Mouse (Mus musculus) ES-E14 (cell line): ENCODE measurements around the gene Capn1. TPM values are rescaled to one million over a fixed set of nuclear protein-coding genes. Genes with fewer than 3 reads are reported as not detected.

Experiments
- DNase-seq: peaks from one replicate; pipeline ENCODE4 v3.0.0-alpha.2; 2013; ENCODE audit warnings: low read depth, low spot score
- H3K27ac ChIP-seq: 2 replicates; pipeline ENCODE4 v1.5.1; 2012; ENCODE audit warnings: low read depth, mild to moderate bottlenecking, low read length, moderate library complexity, mixed read lengths; ENCODE audit not compliant: poor library complexity, insufficient read depth, severe bottlenecking
- H3K36me3 ChIP-seq: 2 replicates; pipeline ENCODE4 v1.6.1; 2012; ENCODE audit warnings: mild to moderate bottlenecking, low read length, moderate library complexity, mixed read lengths; ENCODE audit not compliant: control insufficient read depth, poor library complexity, insufficient read depth, severe bottlenecking
- H3K4me1 ChIP-seq, 2 experiments: fragments of 150-350 bp in 1 of 2; sonication (generic) in 1 of 2; 2 replicates each; pipeline ENCODE4 v1.6.1; 2012; ENCODE audit warnings: low read length in 2 of 2, mild to moderate bottlenecking in 1 of 2, mixed read lengths in 1 of 2; ENCODE audit not compliant: control insufficient read depth in 2 of 2, insufficient read depth in 2 of 2, poor library complexity in 1 of 2
- H3K4me3 ChIP-seq, 2 experiments: fragments of 150-350 bp in 1 of 2; sonication (generic) in 1 of 2; 2 replicates each; pipeline ENCODE4 v1.5.1; 2012; ENCODE audit warnings: low read length in 2 of 2, low read depth in 1 of 2, mild to moderate bottlenecking in 1 of 2, mixed read lengths in 1 of 2; ENCODE audit not compliant: insufficient read depth in 1 of 2, poor library complexity in 1 of 2, severe bottlenecking in 1 of 2
- H3K9ac ChIP-seq: 2 replicates; pipeline ENCODE4 v1.6.1; 2012; ENCODE audit warnings: low read depth, mild to moderate bottlenecking, low read length, mixed read lengths; ENCODE audit not compliant: poor library complexity, insufficient read depth, severe bottlenecking
- H3K9me3 ChIP-seq: fragments of 150-350 bp; sonication (generic); 2 replicates; pipeline ENCODE4 v1.6.1; 2012; ENCODE audit warnings: low read depth, mild to moderate bottlenecking, low read length; ENCODE audit not compliant: control insufficient read depth, insufficient read depth
- CHD2 ChIP-seq: IDR thresholded peaks from 2 replicates; pipeline ENCODE4 v1.6.1; 2014; ENCODE audit warnings: mild to moderate bottlenecking, low read depth, low read length, inconsistent platforms
- HCFC1 ChIP-seq: IDR thresholded peaks from 2 replicates; pipeline ENCODE4 v1.6.1; 2012; ENCODE audit warnings: low read length, inconsistent platforms, borderline replicate concordance; ENCODE audit not compliant: insufficient read depth
- MAFK ChIP-seq: IDR thresholded peaks from 2 replicates; pipeline ENCODE4 v1.6.1; 2014; ENCODE audit warnings: mild to moderate bottlenecking, low read depth, low read length, inconsistent platforms; ENCODE audit not compliant: insufficient read depth
- ZC3H11A ChIP-seq: IDR thresholded peaks from 2 replicates; pipeline ENCODE4 v1.6.1; 2012; ENCODE audit warnings: low read depth, mild to moderate bottlenecking, inconsistent platforms, low read length, borderline replicate concordance
- ZNF384 ChIP-seq: IDR thresholded peaks from 2 replicates; pipeline ENCODE4 v1.6.1; 2012; ENCODE audit warnings: low read depth, low read length, inconsistent platforms
- in situ Hi-C, 2 experiments: fragments of 600-800 bp; cut with MboI; formaldehyde crosslinking; loops; one replicate each; pipeline ENCODE4 v1.15.1; 2025; ENCODE audit warnings: low sequenced_read_pairs in 2 of 2, inconsistent platforms in 1 of 2; ENCODE audit not compliant: unreplicated experiment in 2 of 2
- total RNA-seq: library from RNA; depleted of rRNA; stranded (reverse); fragments of 300-350 nt; gene quantifications from 2 replicates; pipeline ENCODE4 v1.2.3, GENCODE M21; 2012

Gene Capn1
- total RNA-seq, 1 experiment, result 20.4 TPM

DNA sequence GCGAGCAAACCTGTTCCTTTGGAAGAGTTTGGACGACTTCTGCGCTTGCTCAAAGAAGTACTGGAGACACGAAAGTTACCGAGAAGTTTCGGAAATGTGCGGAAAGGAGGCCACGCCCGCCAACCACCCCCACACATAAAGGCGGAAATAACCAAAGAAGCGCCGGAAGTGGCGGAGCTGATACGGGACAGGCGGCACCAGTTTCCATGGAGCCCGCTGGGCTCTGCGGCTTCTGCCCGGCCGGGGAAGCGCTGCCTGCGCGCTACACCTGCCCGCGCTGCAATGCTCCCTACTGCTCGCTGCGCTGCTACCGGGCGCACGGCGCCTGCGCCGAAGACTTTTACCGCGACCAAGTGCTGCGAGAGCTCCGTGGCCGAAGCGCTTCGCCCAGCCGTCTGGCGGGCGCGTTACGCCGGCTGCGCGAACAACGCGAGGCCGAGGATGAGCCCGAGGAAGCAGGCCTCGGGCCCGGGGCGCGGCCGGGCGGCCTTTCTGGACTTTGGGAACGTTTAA is 45.4 kb upstream of the Capn1 start, which contains the start of gene Znhit2:
Znhit2 (plus strand) TSS at position 172 of the 513 bp plus-strand sequence.
- TF ChIP-seq CHD2, result no peak
- no peak for TF ChIP-seq MAFK
- TF ChIP-seq ZC3H11A, result no peak
- peak; percentile 60; the same call in 1 of the 2 replicates for TF ChIP-seq HCFC1
- TF ChIP-seq ZNF384, result no peak
- H3K9me3 ChIP-seq, result no peaks in the 10 kb centered on the region
- in situ Hi-C loops, result no loop called here
- peak within 1 kb of the TSS; percentile 77 for H3K27ac ChIP-seq
- H3K36me3 ChIP-seq, result peaks cover 19% of the 10 kb centered on the region
- peak within 1 kb of the TSS; percentile 52 to 82 for H3K4me3 ChIP-seq
- H3K4me1 ChIP-seq, result peaks cover 2 to 4% of the 10 kb centered on the region in 2 experiments; a peak in 2 of 4 replicates
- peak within 1 kb of the TSS; percentile 94 for H3K9ac ChIP-seq
- peak; percentile 86 for DNase-seq

DNA sequence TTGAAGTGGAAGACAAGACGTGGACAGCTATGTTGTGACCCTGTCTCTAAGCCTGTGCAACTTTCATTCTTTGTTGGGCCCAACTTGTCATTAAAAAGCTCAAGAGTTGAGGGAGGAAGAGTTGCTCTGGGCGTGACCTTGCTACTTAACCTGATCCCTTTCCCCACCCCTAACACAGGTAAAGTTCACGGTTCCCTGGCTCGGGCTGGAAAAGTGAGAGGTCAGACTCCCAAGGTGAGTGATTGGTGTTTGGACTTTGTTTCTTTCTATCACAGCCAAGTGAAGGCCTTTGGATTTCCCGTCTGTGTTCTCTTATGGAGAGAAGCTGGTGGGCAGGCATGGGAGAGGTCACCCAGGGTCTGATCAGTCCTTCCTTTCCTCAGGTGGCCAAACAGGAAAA is 43.3 kb upstream of the Capn1 start:
- Histone ChIP-seq H3K4me1 (peaks cover 2 to 4% of the 10 kb centered on the region in 2 experiments; a peak in 2 of 4 replicates), H3K9me3 (no peaks in the 10 kb centered on the region), H3K27ac (peak overlapping the region; percentile 8; the same call in 1 of the 2 replicates), H3K4me3 (peak overlapping the region; percentile 89 to 96), H3K9ac (peak overlapping the region; percentile 96), H3K36me3 (peaks cover 35% of the 10 kb centered on the region)
- TF ChIP-seq ZC3H11A (no peak), MAFK (no peak), ZNF384 (no peak), HCFC1 (no peak), CHD2 (no peak)
- in situ Hi-C loops, result no loop called here
- no peak for DNase-seq

GRCm38 (mm10) chr19:6058513-6058912 is 42.8 kb upstream of the Capn1 start:
- no peak for DNase-seq
- Histone ChIP-seq H3K9me3 (no peaks in the 10 kb centered on the region), H3K36me3 (peaks cover 40% of the 10 kb centered on the region), H3K27ac (peak overlapping the region; percentile 87), H3K4me3 (peak overlapping the region; percentile 89 to 96), H3K4me1 (peaks cover 2 to 4% of the 10 kb centered on the region in 2 experiments; a peak in 2 of 4 replicates), H3K9ac (peak overlapping the region; percentile 96)
- no peak for TF ChIP-seq HCFC1
- TF ChIP-seq MAFK, result no peak
- TF ChIP-seq ZNF384, result no peak
- no peak for TF ChIP-seq CHD2
- TF ChIP-seq ZC3H11A, result no peak
- in situ Hi-C loops, result no loop called here

GRCm38 (mm10) chr19:6057313-6058096 is 41.8 kb upstream of the Capn1 start, which contains the start of the genes Mrpl49 and Fau:
Gene Mrpl49, minus strand, starts transcription at chr19:6057785.
Gene Fau, plus strand, starts transcription at chr19:6057844.
- peak within 1 kb of the TSS; percentile 87 for H3K27ac ChIP-seq
- DNase-seq, result peak; percentile 89
- H3K36me3 ChIP-seq, result peaks cover 48% of the 10 kb centered on the region

More at GRCm38 (mm10) chr19:6057313-6058096, 41.8 kb upstream of the Capn1 start, which contains the start of the genes Mrpl49 and Fau:
- peak within 1 kb of the TSS; percentile 95 to 96 for H3K4me3 ChIP-seq
- TF ChIP-seq CHD2, result no peak
- peak; percentile 74; the same call in 1 of the 2 replicates for TF ChIP-seq HCFC1
- no peak for TF ChIP-seq MAFK
- TF ChIP-seq ZNF384, result no peak
- TF ChIP-seq ZC3H11A, result no peak
- no peaks in the 10 kb centered on the region for H3K9me3 ChIP-seq
- H3K4me1 ChIP-seq, result peaks cover 2 to 4% of the 10 kb centered on the region in 2 experiments; a peak in 2 of 4 replicates
- H3K9ac ChIP-seq, result peak within 1 kb of the TSS; percentile 96
- in situ Hi-C loops, result no loop called here
